Mouse (Mus musculus): ENCODE measurements around the gene Phc3. TPM values are rescaled to one million over a fixed set of nuclear protein-coding genes. Genes with fewer than 3 reads are reported as not detected.

Phc3 gene
- total and polyA plus RNA-seq, 3 experiments = 3.2 to 11.4 TPM; not detected in 1

DNA sequence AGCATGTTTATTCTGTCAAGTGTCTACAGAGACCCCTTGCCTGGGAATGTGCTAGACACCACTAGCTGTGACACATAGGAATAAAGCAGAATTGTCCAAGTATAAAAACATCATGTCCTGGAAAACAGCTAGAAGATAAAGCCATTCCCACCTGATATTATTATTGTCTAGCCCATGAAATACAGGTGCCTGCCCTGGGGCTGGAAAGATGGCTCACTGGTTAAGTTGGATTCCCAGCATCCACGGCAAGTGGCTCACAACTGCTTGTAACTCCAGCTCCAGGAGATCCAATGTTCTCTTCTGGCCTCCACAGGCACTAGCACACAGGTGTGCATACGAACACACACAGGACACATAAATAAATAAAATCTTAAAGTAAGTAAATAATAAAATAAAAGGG, 10.5 kb downstream of the Phc3 start:
- no peak overlapping the region for H3K9ac ChIP-seq (ENCODE audit: control insufficient read depth, low read depth, low read length, poor library complexity, severe bottlenecking)
- no peak for DNase-seq (ENCODE audit: low read depth, low spot score)
- TF ChIP-seq ZNF384 (IDR thresholded peaks at IDR 0.05; ENCODE audit: low read depth, low read length) (no peak), MAX (IDR thresholded peaks at IDR 0.05; ENCODE audit: low read length) (no peak), BHLHE40 (IDR thresholded peaks at IDR 0.05; ENCODE audit: borderline replicate concordance, low read depth, low read length) (no peak), E2F4 (IDR thresholded peaks at IDR 0.05; ENCODE audit: borderline replicate concordance, low read depth, low read length) (no peak), MAFK (IDR thresholded peaks at IDR 0.05; ENCODE audit: borderline replicate concordance, low read depth, low read length) (no peak), HCFC1 (IDR thresholded peaks at IDR 0.05; ENCODE audit: low read depth, low read length) (no peak), NELFE (IDR thresholded peaks at IDR 0.05; ENCODE audit: low read depth, low read length) (no peak), TAL1 (IDR thresholded peaks at IDR 0.05; ENCODE audit: low read length) (no peak), MAZ (IDR thresholded peaks at IDR 0.05; ENCODE audit: low read depth, low read length) (no peak), MYC (IDR thresholded peaks at IDR 0.05; ENCODE audit: low read depth, low read length) (no peak), UBTF (IDR thresholded peaks at IDR 0.05; ENCODE audit: borderline replicate concordance, insufficient read depth, low read depth, low read length) (no peak)
- H3K4me1 ChIP-seq (ENCODE audit: control insufficient read depth in 1 of 2, insufficient read depth in 2 of 2, low read length in 2 of 2) = no peaks in the 10 kb centered on the region
- H3K79me2 ChIP-seq (ENCODE audit: control insufficient read depth, insufficient read depth, low read length, poor library complexity) = no peaks in the 10 kb centered on the region; the same call in 1 of the 2 replicates
- peaks cover 0 to 25% of the 10 kb centered on the region in 2 experiments; a peak in 2 of 4 replicates for H3K36me3 ChIP-seq (ENCODE audit: control insufficient read depth in 1 of 2, insufficient read depth in 2 of 2, low read length in 2 of 2)
- H3K27ac ChIP-seq (ENCODE audit: control insufficient read depth, low read depth, low read length) = no peak overlapping the region
- H3K4me3 ChIP-seq (ENCODE audit: control insufficient read depth in 1 of 2, insufficient read depth in 1 of 2, low read depth in 2 of 2, low read length in 2 of 2) = no peak overlapping the region
- no peaks in the 10 kb centered on the region for H3K27me3 ChIP-seq (ENCODE audit: control insufficient read depth in 1 of 2, insufficient read depth in 2 of 2, low read length in 2 of 2)
- H3K9me3 ChIP-seq (replicated peaks; ENCODE audit: insufficient read depth, low read length) = no peaks in the 10 kb centered on the region

DNA sequence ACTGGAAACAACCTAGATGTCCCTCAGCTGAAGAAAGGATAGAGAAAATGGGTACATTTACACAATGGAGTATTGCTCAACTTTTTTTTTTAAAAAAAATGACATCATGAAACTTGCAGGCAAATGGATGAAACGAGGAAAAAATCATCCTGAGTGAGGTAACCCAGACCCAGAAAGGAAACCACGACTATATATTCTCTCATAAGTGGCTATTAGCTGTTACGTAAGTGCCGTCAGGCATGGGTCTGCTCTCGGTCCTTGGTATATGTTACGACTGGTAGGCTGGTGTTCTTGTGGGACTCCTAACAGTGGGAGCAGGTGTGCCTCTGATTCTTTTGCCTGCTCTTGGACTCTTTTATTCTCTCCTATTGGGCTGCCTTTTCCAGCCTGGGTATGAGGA, 12.9 kb downstream of the Phc3 start:
- no peak for DNase-seq (ENCODE audit: low read depth, low spot score)
- Histone ChIP-seq H3K4me1 (ENCODE audit: control insufficient read depth in 1 of 2, insufficient read depth in 2 of 2, low read length in 2 of 2) (no peaks in the 10 kb centered on the region), H3K27ac (ENCODE audit: control insufficient read depth, low read depth, low read length) (no peak overlapping the region), H3K36me3 (ENCODE audit: control insufficient read depth in 1 of 2, insufficient read depth in 2 of 2, low read length in 2 of 2) (peaks cover 4 to 19% of the 10 kb centered on the region in 2 experiments), H3K4me3 (ENCODE audit: control insufficient read depth in 1 of 2, insufficient read depth in 1 of 2, low read depth in 2 of 2, low read length in 2 of 2) (no peak overlapping the region), H3K9me3 (replicated peaks; ENCODE audit: insufficient read depth, low read length) (no peaks in the 10 kb centered on the region), H3K79me2 (ENCODE audit: control insufficient read depth, insufficient read depth, low read length, poor library complexity) (no peaks in the 10 kb centered on the region), H3K9ac (ENCODE audit: control insufficient read depth, low read depth, low read length, poor library complexity, severe bottlenecking) (no peak overlapping the region), H3K27me3 (ENCODE audit: control insufficient read depth in 1 of 2, insufficient read depth in 2 of 2, low read length in 2 of 2) (no peaks in the 10 kb centered on the region)
- TF ChIP-seq NELFE (IDR thresholded peaks at IDR 0.05; ENCODE audit: low read depth, low read length) (no peak), TCF12 (IDR thresholded peaks at IDR 0.05; ENCODE audit: low read depth, low read length) (no peak)

DNA sequence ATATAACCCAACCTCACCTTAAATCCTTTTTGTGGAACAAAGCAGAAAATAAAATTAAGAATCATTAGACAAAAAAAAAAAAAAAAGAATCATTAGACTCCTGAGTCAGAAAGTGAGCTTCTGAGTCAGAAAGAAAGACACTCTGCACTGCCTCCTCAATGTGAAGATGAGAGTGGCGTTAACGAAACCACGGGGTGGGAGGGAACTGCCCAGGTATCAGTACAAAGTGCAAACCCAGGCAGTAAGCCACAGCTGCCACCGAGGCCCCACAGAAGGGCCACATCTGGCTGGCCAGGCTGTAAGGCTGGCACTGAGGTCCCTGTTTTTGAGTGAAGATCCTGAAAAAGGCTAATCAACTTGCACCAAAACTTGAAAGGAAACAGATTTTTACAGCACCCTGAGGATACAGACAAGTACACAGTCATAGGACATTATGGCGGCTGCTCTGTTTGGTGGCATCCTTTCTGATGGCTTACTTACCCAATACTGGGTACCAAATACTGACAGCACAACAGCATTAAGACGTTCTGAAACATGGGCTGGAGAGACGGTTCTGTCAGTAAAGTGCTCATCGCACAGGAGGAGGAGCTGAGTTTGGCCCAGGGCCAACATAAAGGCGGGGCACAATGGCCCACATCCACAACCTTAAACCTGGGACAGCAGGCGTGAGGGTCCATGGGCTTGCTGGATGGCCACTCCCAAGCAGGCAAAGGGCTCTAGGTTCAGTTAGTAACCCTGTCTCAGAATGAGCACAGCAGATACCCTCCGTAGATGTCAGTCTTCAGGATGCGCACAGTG, 16.7 kb downstream of the Phc3 start:
- H3K27me3 ChIP-seq (ENCODE audit: control insufficient read depth in 1 of 2, insufficient read depth in 2 of 2, low read length in 2 of 2) = no peaks in the 10 kb centered on the region
- H3K4me1 ChIP-seq (ENCODE audit: control insufficient read depth in 1 of 2, insufficient read depth in 2 of 2, low read length in 2 of 2) = no peaks in the 10 kb centered on the region
- no peak for DNase-seq (ENCODE audit: low read depth, low spot score)
- H3K27ac ChIP-seq (ENCODE audit: control insufficient read depth, low read depth, low read length) = no peak overlapping the region
- no peak for TF ChIP-seq UBTF (IDR thresholded peaks at IDR 0.05; ENCODE audit: borderline replicate concordance, insufficient read depth, low read depth, low read length)
- TF ChIP-seq CHD2 (IDR thresholded peaks at IDR 0.05; ENCODE audit: low read length) = no peak
- TF ChIP-seq SMC3 (IDR thresholded peaks at IDR 0.05; ENCODE audit: low read depth, low read length) = no peak
- no peak for TF ChIP-seq MAFK (IDR thresholded peaks at IDR 0.05; ENCODE audit: borderline replicate concordance, low read depth, low read length)
- no peak for TF ChIP-seq NRF1 (IDR thresholded peaks at IDR 0.05; ENCODE audit: insufficient read depth, low read depth, low read length, poor library complexity, severe bottlenecking)
- no peak for TF ChIP-seq TBP (IDR thresholded peaks at IDR 0.05; ENCODE audit: low read depth, low read length)
- TF ChIP-seq NELFE (IDR thresholded peaks at IDR 0.05; ENCODE audit: low read depth, low read length) = no peak
- no peak for TF ChIP-seq USF1 (IDR thresholded peaks at IDR 0.05; ENCODE audit: low read depth, low read length)
- no peak for TF ChIP-seq ZMIZ1 (IDR thresholded peaks at IDR 0.05; ENCODE audit: low read depth, low read length)
- no peak for TF ChIP-seq MAX (IDR thresholded peaks at IDR 0.05; ENCODE audit: low read length)
- no peak for TF ChIP-seq ETS1 (IDR thresholded peaks at IDR 0.05; ENCODE audit: low read depth, low read length)
- no peak for TF ChIP-seq GABPA (IDR thresholded peaks at IDR 0.05; ENCODE audit: low read depth, low read length)
- no peak for TF ChIP-seq POLR2AphosphoS2 (IDR thresholded peaks at IDR 0.05; ENCODE audit: low read length)
- no peak for TF ChIP-seq TCF12 (IDR thresholded peaks at IDR 0.05; ENCODE audit: low read depth, low read length)
- no peak overlapping the region for H3K4me3 ChIP-seq (ENCODE audit: control insufficient read depth in 1 of 2, insufficient read depth in 1 of 2, low read depth in 2 of 2, low read length in 2 of 2)
- no peak overlapping the region for H3K9ac ChIP-seq (ENCODE audit: control insufficient read depth, low read depth, low read length, poor library complexity, severe bottlenecking)
- no peaks in the 10 kb centered on the region for H3K79me2 ChIP-seq (ENCODE audit: control insufficient read depth, insufficient read depth, low read length, poor library complexity)
- no peaks in the 10 kb centered on the region for H3K9me3 ChIP-seq (replicated peaks; ENCODE audit: insufficient read depth, low read length)
- H3K36me3 ChIP-seq (ENCODE audit: control insufficient read depth in 1 of 2, insufficient read depth in 2 of 2, low read length in 2 of 2) = peaks cover 4 to 14% of the 10 kb centered on the region in 2 experiments
